Mouse (Mus musculus) pancreas, adult 10 weeks (tissue): Measurements from ENCODE around the gene Olfr130. TPM values are rescaled to one million over a fixed set of nuclear protein-coding genes. Genes with fewer than 3 reads are reported as not detected.

Experiments used
- polyA plus RNA-seq: library from polyadenylated mRNA; stranded (reverse); fragments of 350-450 nt; fragmentation: Illumina TruSeq; extraction: RNeasy Lipid Tissue Mini Kit (QIAGEN cat#74804); gene quantifications from one replicate; pipeline ENCODE4 v1.2.3, GENCODE M21; 2015; ENCODE audit warnings: low read depth, low replicate concordance; ENCODE audit not compliant: insufficient read depth

Gene Olfr130
- polyA plus RNA-seq, result not detected

DNA sequence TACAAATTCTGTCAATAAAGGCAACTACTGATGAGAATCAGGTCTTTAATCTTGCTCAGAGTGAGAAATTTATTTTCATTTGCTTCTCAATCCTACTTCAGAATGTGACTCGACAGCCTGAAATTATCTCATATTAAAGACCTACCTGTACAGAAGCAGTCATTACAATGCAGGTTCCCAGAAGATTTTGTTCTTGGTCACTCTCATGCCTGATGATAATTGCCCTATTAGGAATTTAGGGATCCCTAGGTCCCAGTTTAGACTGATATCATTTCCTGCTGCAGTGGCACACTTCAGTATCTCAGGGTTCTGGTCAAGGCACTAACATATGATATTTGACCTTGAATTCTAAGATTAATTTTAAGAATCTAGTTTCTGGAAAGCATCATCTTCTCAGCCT lies at the start of gene Olfr130:
Gene Olfr130, plus strand, starts transcription at position 301 of the 400 bp plus-strand sequence.

GRCm38 (mm10) chr17:38059979-38060378 lies 3.7 kb upstream of the Olfr130 start, which contains the start of gene Olfr129:
Gene Olfr129, minus strand, starts transcription at chr17:38060079.

GRCm38 (mm10) chr17:38088593-38088992 lies 24.9 kb downstream of the Olfr130 start, which contains the start of gene Olfr131:
Gene Olfr131, minus strand, starts transcription at chr17:38088693.

Other genes with a start within 250 kb of the Olfr130 start
- not detected for gene Olfr125, start 231.0 kb upstream of the Olfr130 start, polyA plus RNA-seq
- not detected for gene Olfr126, start 216.4 kb upstream of the Olfr130 start, polyA plus RNA-seq
- gene Olfr127, start 163.5 kb upstream of the Olfr130 start, polyA plus RNA-seq, result not detected
- not detected for gene Olfr128, start 143.4 kb upstream of the Olfr130 start, polyA plus RNA-seq
- not detected for gene Olfr761, start 110.8 kb upstream of the Olfr130 start, polyA plus RNA-seq
- not detected for gene Olfr129, start 3.8 kb upstream of the Olfr130 start, polyA plus RNA-seq
- not detected for gene Olfr131, start 24.8 kb downstream of the Olfr130 start, polyA plus RNA-seq
- gene Olfr132, start 70.6 kb downstream of the Olfr130 start, polyA plus RNA-seq, result not detected
- gene Olfr133, start 81.4 kb downstream of the Olfr130 start, polyA plus RNA-seq, result not detected
- not detected for gene Olfr134, start 107.5 kb downstream of the Olfr130 start, polyA plus RNA-seq
- gene Olfr135, start 140.4 kb downstream of the Olfr130 start, polyA plus RNA-seq, result not detected
- gene Olfr138, start 197.1 kb downstream of the Olfr130 start, polyA plus RNA-seq, result not detected
- not detected for gene Olfr137, start 243.6 kb downstream of the Olfr130 start, polyA plus RNA-seq